Mouse (Mus musculus): ENCODE results near the gene Mrln. TPM values are rescaled to one million over a fixed set of nuclear protein-coding genes. Genes with fewer than 3 reads are reported as not detected.

Gene Mrln
- polyA plus RNA-seq, 1 experiment from 2014 or later = 0.38 TPM

DNA sequence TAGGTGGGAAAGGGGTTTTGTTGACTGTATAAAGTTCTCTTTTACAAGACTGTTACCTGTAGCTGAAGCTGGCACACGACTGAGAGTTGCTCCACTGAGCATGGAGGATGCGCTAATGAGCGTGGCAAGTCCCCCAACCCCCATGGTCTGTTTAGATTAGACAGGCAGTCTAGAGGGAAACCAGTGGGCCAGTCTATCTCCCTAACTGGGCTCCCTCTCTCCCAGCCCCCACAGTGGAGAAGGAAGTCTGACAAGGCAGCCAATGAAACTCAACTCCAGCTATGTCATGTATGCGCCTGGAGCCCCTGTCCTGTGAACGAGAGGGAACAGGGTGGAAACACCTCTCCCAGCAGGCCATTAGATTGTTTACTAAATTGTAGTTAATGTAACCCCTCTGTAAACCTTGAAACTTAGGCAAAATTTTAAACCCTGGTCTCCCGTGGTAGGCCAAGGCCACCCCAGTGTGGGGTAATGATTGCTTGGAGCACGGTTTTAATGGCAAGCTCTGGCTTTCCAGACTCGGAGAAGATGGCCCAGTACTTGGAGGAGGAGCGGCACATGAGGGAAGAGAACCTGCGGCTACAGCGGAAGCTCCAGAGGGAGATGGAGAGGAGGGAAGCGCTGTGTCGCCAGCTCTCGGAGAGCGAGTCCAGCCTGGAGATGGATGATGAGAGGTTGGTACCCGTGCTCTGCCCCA, 29.8 kb upstream of the Mrln start:
- no peaks in the 10 kb centered on the region for H3K9me3 ChIP-seq (ENCODE audit: low read length)
- no peak overlapping the region for H3K4me2 ChIP-seq (ENCODE audit: low read depth, low read length)
- peaks cover 30% of the 10 kb centered on the region for H3K36me3 ChIP-seq (replicated peaks; ENCODE audit: insufficient read depth, low read length)
- 85% methylated on average over 16 of the region's 16 CpGs for WGBS (ENCODE audit: insufficient replicate concordance)
- H3K4me3 ChIP-seq (ENCODE audit: low read depth, low read length) = no peak overlapping the region
- H3K9ac ChIP-seq (replicated peaks) = no peak overlapping the region
- no peaks in the 10 kb centered on the region for H3K27me3 ChIP-seq (ENCODE audit: insufficient read depth, low read length)
- TF ChIP-seq CTCF (IDR thresholded peaks at IDR 0.05; ENCODE audit: low read depth) (no peak), EP300 (IDR thresholded peaks at IDR 0.05; ENCODE audit: low read depth) (no peak)
- no peak overlapping the region for H3K27ac ChIP-seq (ENCODE audit: low read depth)
- DNase-seq (no peak), ATAC-seq (no peak)
- no peaks in the 10 kb centered on the region for H3K4me1 ChIP-seq (ENCODE audit: insufficient read depth)

DNA sequence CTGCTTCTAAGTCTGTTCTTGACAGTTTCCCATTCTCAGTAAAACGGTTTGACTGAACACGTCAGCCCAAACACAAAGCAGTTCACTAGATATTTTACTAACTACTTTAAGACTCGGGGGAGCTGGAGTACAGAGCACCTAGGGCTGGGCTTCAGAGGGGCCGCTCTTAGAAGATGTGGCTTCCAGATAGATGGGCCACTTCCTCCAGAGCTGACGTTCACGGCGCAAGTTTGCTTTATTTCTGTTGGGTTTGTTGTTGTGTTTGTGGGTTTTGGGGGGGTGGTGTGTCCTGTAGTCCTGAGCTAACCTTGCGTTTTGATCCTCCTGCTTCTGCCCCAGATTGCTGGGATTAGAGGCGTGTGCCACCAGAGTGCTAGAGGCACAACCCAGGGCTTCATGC, 23.7 kb upstream of the Mrln start:
- WGBS (ENCODE audit: insufficient replicate concordance) = 44% methylated on average over 9 of the region's 9 CpGs
- H3K4me3 ChIP-seq (ENCODE audit: low read depth, low read length) = no peak overlapping the region
- peaks cover 14% of the 10 kb centered on the region for H3K36me3 ChIP-seq (replicated peaks; ENCODE audit: insufficient read depth, low read length)
- ATAC-seq = no peak
- no peak for TF ChIP-seq CTCF (IDR thresholded peaks at IDR 0.05; ENCODE audit: low read depth)
- no peak for TF ChIP-seq EP300 (IDR thresholded peaks at IDR 0.05; ENCODE audit: low read depth)
- H3K4me1 ChIP-seq (ENCODE audit: insufficient read depth) = peaks cover 3% of the 10 kb centered on the region
- H3K27me3 ChIP-seq (ENCODE audit: insufficient read depth, low read length) = no peaks in the 10 kb centered on the region
- H3K9me3 ChIP-seq (ENCODE audit: low read length) = no peaks in the 10 kb centered on the region
- no peak for DNase-seq
- H3K27ac ChIP-seq (ENCODE audit: low read depth) = no peak overlapping the region
- no peak overlapping the region for H3K4me2 ChIP-seq (ENCODE audit: low read depth, low read length)
- H3K9ac ChIP-seq (replicated peaks) = no peak overlapping the region

DNA sequence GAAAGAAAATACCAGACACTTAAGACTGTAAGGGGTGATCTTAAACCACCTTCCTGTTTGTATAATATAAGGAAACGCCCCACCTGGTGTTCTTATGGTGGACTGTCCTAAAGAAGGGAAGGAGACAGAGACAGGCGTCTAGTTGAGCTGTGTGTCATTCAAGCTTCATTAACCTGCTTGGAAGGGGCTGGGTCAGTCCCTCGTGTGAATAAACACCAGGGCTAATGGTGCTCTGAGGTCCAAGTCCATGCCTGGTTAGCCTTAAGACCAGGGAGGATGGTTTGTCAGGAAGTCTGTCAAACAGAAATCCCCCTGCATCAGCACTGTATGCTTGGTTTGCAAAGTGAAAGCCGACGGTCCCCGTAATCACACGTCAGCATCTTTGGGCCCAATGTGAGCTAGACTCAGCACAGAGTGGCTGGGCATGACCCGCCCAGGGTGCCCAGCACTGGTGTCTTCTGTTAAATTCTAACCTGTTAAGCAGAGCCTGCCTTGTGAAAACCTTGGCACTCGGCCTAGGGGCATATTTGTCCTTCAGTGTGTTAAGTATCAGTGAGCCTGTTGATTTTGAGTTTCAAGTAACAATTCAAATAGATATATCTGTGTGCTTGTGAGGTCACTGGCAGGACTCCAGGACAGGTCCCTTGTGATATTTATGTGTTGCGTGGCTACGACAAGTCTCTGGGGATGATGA, 23.0 kb upstream of the Mrln start:
- no peak overlapping the region for H3K4me3 ChIP-seq (ENCODE audit: low read depth, low read length)
- no peak overlapping the region for H3K9ac ChIP-seq (replicated peaks)
- DNase-seq (peak; percentile 63), ATAC-seq (peak; percentile 85)
- WGBS (ENCODE audit: insufficient replicate concordance) = 60% methylated on average over 11 of the region's 11 CpGs
- no peaks in the 10 kb centered on the region for H3K9me3 ChIP-seq (ENCODE audit: low read length)
- peaks cover 3% of the 10 kb centered on the region for H3K4me1 ChIP-seq (ENCODE audit: insufficient read depth)
- H3K27me3 ChIP-seq (ENCODE audit: insufficient read depth, low read length) = no peaks in the 10 kb centered on the region
- peaks cover 12% of the 10 kb centered on the region for H3K36me3 ChIP-seq (replicated peaks; ENCODE audit: insufficient read depth, low read length)
- H3K27ac ChIP-seq (ENCODE audit: low read depth) = no peak overlapping the region
- H3K4me2 ChIP-seq (ENCODE audit: low read depth, low read length) = no peak overlapping the region; the same call in 1 of the 2 replicates
- no peak for TF ChIP-seq CTCF (IDR thresholded peaks at IDR 0.05; ENCODE audit: low read depth)
- no peak for TF ChIP-seq EP300 (IDR thresholded peaks at IDR 0.05; ENCODE audit: low read depth)

DNA sequence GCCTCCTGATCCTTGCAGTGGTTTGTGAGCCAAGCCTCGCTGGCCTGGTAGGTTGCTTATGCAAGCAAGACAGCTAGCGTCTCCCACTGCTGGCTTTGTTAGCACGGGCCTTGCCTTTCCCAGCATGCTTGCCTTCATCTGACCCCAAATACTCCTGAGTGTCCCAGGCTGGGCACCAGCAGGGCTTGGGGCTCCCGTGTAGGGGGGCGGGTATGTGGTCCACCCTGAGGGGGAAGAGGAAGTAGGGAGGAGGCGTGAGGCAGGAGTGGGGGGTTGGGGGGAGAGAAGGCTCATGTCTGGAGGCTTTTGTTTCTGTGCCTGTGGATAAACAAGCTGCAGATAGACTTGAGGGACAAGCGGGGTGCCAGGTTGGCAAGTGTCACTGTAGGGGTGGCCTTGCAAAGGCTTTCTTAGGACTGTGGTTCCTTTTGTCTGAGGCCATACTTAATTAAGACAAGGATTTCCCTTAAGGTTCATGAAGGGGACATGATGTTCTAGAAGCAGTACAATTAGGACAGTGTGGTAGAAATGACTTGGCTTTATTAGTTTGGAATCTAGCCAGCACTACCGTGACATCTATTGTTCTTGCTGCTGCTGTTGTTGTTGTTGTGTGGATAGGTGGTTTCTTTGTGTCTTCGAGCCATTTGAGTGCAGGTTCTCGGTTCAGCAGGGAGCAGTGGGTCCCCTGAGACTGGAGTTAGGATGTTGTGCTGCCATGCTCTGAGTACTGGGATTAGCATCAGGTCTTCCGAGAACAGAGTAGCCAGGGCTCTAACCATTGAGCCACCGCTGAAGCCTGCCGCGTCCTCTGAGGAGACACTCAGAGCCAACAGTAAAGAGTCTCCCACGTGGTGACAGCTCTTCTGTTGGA, 21.0 kb upstream of the Mrln start:
- ATAC-seq = peak; percentile 39
- H3K27me3 ChIP-seq (ENCODE audit: insufficient read depth, low read length) = no peaks in the 10 kb centered on the region
- 62% methylated on average over 15 of the region's 15 CpGs for WGBS (ENCODE audit: insufficient replicate concordance)
- H3K9ac ChIP-seq (replicated peaks) = no peak overlapping the region
- peaks cover 15% of the 10 kb centered on the region for H3K36me3 ChIP-seq (replicated peaks; ENCODE audit: insufficient read depth, low read length)
- H3K4me3 ChIP-seq (ENCODE audit: low read depth, low read length) = no peak overlapping the region
- DNase-seq = no peak
- peaks cover 3% of the 10 kb centered on the region for H3K4me1 ChIP-seq (ENCODE audit: insufficient read depth)
- H3K27ac ChIP-seq (ENCODE audit: low read depth) = no peak overlapping the region
- no peak overlapping the region for H3K4me2 ChIP-seq (ENCODE audit: low read depth, low read length)
- TF ChIP-seq CTCF (IDR thresholded peaks at IDR 0.05; ENCODE audit: low read depth) (no peak), EP300 (IDR thresholded peaks at IDR 0.05; ENCODE audit: low read depth) (0 out of 2 replicates have a peak, but pooled peaks have one; percentile 12)
- H3K9me3 ChIP-seq (ENCODE audit: low read length) = no peaks in the 10 kb centered on the region

DNA sequence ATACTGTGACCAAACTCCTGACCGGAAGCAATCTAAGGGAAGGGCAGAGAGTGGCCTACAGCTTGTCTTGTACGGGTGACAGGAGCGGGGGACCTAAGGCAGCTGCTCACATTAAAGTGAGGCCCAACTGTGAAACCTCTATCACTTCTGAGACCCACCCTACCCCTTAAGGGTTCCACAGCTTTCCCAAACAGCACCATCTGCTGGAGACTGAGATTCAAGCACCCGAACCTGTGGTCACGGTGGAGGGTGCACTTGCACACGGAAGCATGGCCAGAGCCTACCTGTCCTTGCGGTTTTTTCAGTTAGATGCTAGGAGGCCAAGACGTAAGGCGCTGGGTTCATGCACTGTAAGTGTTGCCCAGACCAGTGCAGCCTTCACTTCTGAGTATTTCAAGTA, 18.3 kb upstream of the Mrln start:
- H3K27me3 ChIP-seq (ENCODE audit: insufficient read depth, low read length) = no peaks in the 10 kb centered on the region
- DNase-seq (no peak), ATAC-seq (no peak)
- H3K9ac ChIP-seq (replicated peaks) = no peak overlapping the region
- no peak overlapping the region for H3K27ac ChIP-seq (ENCODE audit: low read depth)
- peaks cover 26% of the 10 kb centered on the region for H3K36me3 ChIP-seq (replicated peaks; ENCODE audit: insufficient read depth, low read length)
- H3K4me2 ChIP-seq (ENCODE audit: low read depth, low read length) = no peak overlapping the region
- peaks cover 2% of the 10 kb centered on the region for H3K4me1 ChIP-seq (ENCODE audit: insufficient read depth)
- no peak overlapping the region for H3K4me3 ChIP-seq (ENCODE audit: low read depth, low read length)
- H3K9me3 ChIP-seq (ENCODE audit: low read length) = no peaks in the 10 kb centered on the region
- WGBS (ENCODE audit: insufficient replicate concordance) = 80% methylated on average over 9 of the region's 9 CpGs
- TF ChIP-seq CTCF (IDR thresholded peaks at IDR 0.05; ENCODE audit: low read depth) = peak; percentile 64
- no peak for TF ChIP-seq EP300 (IDR thresholded peaks at IDR 0.05; ENCODE audit: low read depth)

DNA sequence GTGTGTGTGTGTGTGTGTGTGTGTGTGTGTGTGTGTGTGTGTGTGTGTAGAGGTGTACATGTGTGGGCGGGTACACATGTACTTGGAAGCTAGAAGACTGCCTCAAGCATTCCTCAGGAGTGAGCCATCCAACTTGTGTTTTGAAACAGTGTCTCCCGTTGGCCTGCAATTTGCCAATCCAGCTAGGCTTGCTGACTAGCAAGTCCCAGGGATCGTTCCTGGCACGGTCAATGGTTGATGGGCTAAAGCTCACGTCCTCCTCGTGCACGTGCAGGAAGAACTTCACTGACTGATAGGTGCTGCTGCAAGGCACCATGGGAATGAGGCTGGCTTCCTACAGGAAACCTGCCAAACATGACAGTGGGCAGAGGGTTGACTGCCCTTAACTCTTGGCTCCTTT, 17.9 kb upstream of the Mrln start:
- Histone ChIP-seq H3K36me3 (replicated peaks; ENCODE audit: insufficient read depth, low read length) (peaks cover 28% of the 10 kb centered on the region), H3K9ac (replicated peaks) (no peak overlapping the region), H3K27me3 (ENCODE audit: insufficient read depth, low read length) (no peaks in the 10 kb centered on the region), H3K4me3 (ENCODE audit: low read depth, low read length) (no peak overlapping the region), H3K27ac (ENCODE audit: low read depth) (no peak overlapping the region), H3K9me3 (ENCODE audit: low read length) (no peaks in the 10 kb centered on the region), H3K4me1 (ENCODE audit: insufficient read depth) (no peaks in the 10 kb centered on the region; the same call in none of the 2 replicates), H3K4me2 (ENCODE audit: low read depth, low read length) (no peak overlapping the region)
- ATAC-seq (no peak), DNase-seq (no peak)
- 78% methylated on average over 7 of the region's 7 CpGs for WGBS (ENCODE audit: insufficient replicate concordance)
- TF ChIP-seq CTCF (IDR thresholded peaks at IDR 0.05; ENCODE audit: low read depth) (no peak), EP300 (IDR thresholded peaks at IDR 0.05; ENCODE audit: low read depth) (no peak)

Data from liver, postnatal 0 days (tissue).